Mouse (Mus musculus): ENCODE measurements around the gene Dab2ip. TPM values are rescaled to one million over a fixed set of nuclear protein-coding genes. Genes with fewer than 3 reads are reported as not detected.

Dab2ip gene
- polyA plus RNA-seq, 1 experiment from 2014 or later = 62.4 TPM

GRCm38 (mm10) chr2:35618981-35619380 lies 60.9 kb downstream of the Dab2ip start:
- Histone ChIP-seq H3K27me3 (replicated peaks) (no peaks in the 10 kb centered on the region), H3K36me3 (no peaks in the 10 kb centered on the region), H3K4me3 (replicated peaks) (no peak overlapping the region), H3K4me1 (peaks cover 39% of the 10 kb centered on the region), H3K9ac (replicated peaks) (no peak overlapping the region), H3K27ac (replicated peaks) (no peak overlapping the region), H3K4me2 (no peak overlapping the region), H3K9me3 (replicated peaks) (no peaks in the 10 kb centered on the region)
- no peak for ATAC-seq (ENCODE audit: low FRiP score)
- 80% methylated on average over 7 of the region's 7 CpGs for WGBS

- Histone ChIP-seq H3K4me1 (peaks cover 43% of the 10 kb centered on the region), H3K9me3 (replicated peaks) (no peaks in the 10 kb centered on the region), H3K27me3 (replicated peaks) (no peaks in the 10 kb centered on the region), H3K9ac (replicated peaks) (no peak overlapping the region), H3K36me3 (no peaks in the 10 kb centered on the region), H3K27ac (replicated peaks) (no peak overlapping the region), H3K4me3 (replicated peaks) (no peak overlapping the region), H3K4me2 (peak overlapping the region; percentile 35; the same call in 1 of the 2 replicates)
- no peak for ATAC-seq (ENCODE audit: low FRiP score)
- 48% methylated on average over 2 of the region's 2 CpGs for WGBS
Observed at GRCm38 (mm10) chr2:35619532-35619931, 61.5 kb downstream of the Dab2ip start.

- H3K9ac ChIP-seq (replicated peaks) = no peak overlapping the region
- no peak overlapping the region for H3K4me3 ChIP-seq (replicated peaks)
- H3K36me3 ChIP-seq = no peaks in the 10 kb centered on the region
- H3K27ac ChIP-seq (replicated peaks) = no peak overlapping the region
- peak overlapping the region; percentile 35 for H3K4me2 ChIP-seq
- no peak for ATAC-seq (ENCODE audit: low FRiP score)
- peaks cover 43% of the 10 kb centered on the region for H3K4me1 ChIP-seq
- 26% methylated on average over 7 of the region's 7 CpGs for WGBS
- H3K27me3 ChIP-seq (replicated peaks) = no peaks in the 10 kb centered on the region
- no peaks in the 10 kb centered on the region for H3K9me3 ChIP-seq (replicated peaks)
Observed at GRCm38 (mm10) chr2:35620364-35621224, 62.5 kb downstream of the Dab2ip start.

DNA sequence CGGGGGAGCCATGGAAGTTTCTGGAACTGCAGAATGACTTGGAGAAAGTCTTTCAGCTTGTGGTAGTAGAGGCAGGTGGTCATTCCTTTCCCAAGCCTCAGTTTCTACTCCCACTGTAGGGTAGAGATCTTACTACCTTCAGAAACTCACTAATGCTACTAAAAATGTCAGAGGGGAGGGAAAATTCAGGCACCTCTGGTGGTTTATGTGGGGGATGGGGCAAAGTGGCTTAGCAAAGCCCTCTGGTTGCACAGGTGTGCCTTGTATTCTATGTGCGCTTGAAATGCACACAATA lies 63.1 kb downstream of the Dab2ip start:
- Histone ChIP-seq H3K9me3 (replicated peaks) (no peaks in the 10 kb centered on the region), H3K27me3 (replicated peaks) (no peaks in the 10 kb centered on the region), H3K27ac (replicated peaks) (no peak overlapping the region), H3K4me3 (replicated peaks) (no peak overlapping the region), H3K36me3 (no peaks in the 10 kb centered on the region), H3K9ac (replicated peaks) (no peak overlapping the region), H3K4me2 (peak overlapping the region; percentile 97; the same call in 1 of the 2 replicates), H3K4me1 (peaks cover 44% of the 10 kb centered on the region)
- ATAC-seq (ENCODE audit: low FRiP score) = no peak
- WGBS = 90% methylated on average over 2 of the region's 2 CpGs

DNA sequence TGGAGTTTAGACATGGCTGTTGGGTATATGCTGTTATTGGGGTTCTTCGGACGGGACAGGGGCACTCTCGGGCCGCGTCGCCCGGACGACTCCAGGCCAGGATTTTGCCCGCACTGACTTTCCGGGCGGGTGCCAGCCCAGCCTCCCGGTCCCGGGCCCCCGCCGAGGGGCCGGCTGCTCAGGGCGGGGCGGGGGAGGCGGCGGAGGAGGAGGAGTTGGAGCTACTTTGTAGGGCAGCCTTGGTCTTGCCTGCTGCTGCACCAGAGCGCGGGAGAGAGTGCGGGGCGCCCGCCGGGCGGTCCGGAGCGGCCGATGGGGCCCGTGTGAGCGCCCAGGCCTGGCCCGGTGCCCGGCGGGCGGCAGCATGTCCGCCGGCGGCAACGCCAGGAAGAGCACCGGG lies 63.7 kb downstream of the Dab2ip start:
- Histone ChIP-seq H3K9ac (replicated peaks) (peak overlapping the region; percentile 61), H3K9me3 (replicated peaks) (no peaks in the 10 kb centered on the region), H3K27ac (replicated peaks) (peak overlapping the region; percentile 60), H3K36me3 (no peaks in the 10 kb centered on the region), H3K4me3 (replicated peaks) (peak overlapping the region; percentile 51), H3K4me2 (peak overlapping the region; percentile 97), H3K27me3 (replicated peaks) (no peaks in the 10 kb centered on the region), H3K4me1 (peaks cover 49% of the 10 kb centered on the region)
- ATAC-seq (ENCODE audit: low FRiP score) = peak; percentile 60
- under 1% methylated on average over 38 of the region's 41 CpGs for WGBS

DNA sequence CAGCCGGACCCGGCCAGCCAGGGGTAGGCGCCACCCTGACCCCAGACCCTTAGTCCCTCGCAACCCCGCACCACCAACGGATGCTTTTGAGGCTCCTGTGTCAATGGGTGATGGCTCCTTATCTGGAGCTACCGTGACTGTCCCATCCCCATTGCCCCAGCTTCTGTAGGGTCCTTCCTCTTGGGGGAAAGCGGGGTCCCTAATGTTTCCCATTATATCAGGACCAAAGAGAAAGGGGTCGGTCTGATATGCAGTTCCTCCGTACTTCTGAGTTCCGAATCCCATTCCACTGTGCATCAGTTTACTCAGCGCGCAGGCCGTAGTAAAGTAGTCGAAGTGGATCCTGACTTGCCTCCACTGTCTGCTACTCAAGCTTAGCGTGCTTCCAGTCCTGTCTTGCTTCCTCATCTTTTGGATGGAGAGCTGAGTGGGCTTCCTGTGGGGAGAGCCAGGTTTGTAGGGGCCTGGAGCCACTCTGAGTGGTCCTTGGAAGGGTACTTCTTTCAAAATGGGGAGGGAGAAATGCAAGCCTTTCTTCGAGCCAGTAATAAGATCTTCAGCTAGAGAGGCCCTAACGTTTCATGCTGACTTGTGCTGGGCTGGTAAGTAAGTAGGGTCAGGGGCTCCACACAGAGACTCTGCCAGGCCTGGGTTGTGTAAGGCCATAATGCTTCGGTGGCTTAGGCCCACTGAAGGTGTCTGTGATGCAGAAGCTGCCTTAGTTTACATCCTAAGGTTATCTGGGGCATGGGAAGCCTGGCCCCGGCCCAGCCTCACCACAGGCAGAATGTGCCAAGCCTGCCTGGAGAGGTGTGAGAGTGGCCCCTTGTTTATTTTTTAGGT lies 64.4 kb downstream of the Dab2ip start:
- Histone ChIP-seq H3K4me2 (peak overlapping the region; percentile 97), H3K9ac (replicated peaks) (peak overlapping the region; percentile 61), H3K9me3 (replicated peaks) (no peaks in the 10 kb centered on the region), H3K4me1 (peaks cover 56% of the 10 kb centered on the region), H3K27me3 (replicated peaks) (no peaks in the 10 kb centered on the region), H3K36me3 (no peaks in the 10 kb centered on the region), H3K27ac (replicated peaks) (peak overlapping the region; percentile 60), H3K4me3 (replicated peaks) (peak overlapping the region; percentile 51)
- ATAC-seq (ENCODE audit: low FRiP score) = no peak; the same call in 1 of the 2 replicates
- 6% methylated on average over 20 of the region's 20 CpGs for WGBS

DNA sequence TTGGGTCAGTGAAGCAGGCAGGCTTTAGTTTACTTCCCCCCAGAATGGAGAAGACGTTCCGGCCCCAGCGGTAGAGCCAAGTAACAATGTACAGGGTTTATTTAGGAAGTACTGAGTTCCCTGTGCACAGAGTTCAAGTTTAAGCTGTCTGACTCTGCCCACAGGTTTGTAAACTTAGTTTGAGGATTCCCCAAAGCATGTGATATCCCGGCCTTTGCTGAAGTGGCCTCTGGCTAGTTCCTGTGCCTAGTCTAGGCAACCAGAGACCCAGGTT lies 65.0 kb downstream of the Dab2ip start:
- Histone ChIP-seq H3K4me2 (peak overlapping the region; percentile 97), H3K27me3 (replicated peaks) (no peaks in the 10 kb centered on the region), H3K9me3 (replicated peaks) (no peaks in the 10 kb centered on the region), H3K4me3 (replicated peaks) (peak overlapping the region; percentile 51), H3K27ac (replicated peaks) (no peak overlapping the region), H3K36me3 (no peaks in the 10 kb centered on the region), H3K4me1 (peaks cover 62% of the 10 kb centered on the region), H3K9ac (replicated peaks) (peak overlapping the region; percentile 61; the same call in 1 of the 2 replicates)
- WGBS = 59% methylated on average over 4 of the region's 4 CpGs
- no peak for ATAC-seq (ENCODE audit: low FRiP score)

DNA sequence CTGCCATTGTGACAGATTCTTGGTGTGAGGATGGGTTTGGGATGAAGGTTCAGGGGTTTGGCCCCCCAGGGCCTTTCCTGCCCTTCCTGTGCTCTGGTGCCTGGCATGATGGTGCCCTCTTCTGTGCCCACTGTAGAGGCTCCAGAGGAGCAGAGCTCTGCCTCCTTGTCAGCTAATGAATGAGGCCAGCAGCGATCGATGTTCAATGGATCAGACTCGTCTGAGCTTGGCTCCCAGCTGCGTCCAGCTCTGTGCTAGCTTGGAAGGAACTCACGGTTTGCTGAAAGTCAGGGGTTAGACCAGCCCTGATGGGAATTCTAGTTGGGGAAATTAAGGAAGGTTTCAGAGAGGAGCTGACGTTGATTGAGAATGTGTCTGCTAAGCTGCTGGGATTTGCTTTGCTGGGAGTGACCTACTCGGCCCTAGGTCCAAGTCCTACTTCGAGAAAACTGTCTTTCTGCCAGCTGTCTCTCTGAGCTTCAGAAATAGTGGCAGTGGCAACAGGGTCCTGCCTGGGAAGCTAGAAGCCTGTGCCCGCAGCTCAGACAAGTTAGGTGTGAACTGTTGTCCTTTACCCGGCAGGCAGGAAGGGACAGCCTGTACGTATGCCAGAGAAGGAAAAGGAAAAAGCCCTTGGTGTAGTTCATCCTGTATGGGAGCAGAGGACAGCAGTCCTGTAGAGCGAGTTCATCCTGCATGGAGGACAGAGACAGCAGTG lies 65.5 kb downstream of the Dab2ip start:
- 42% methylated on average over 12 of the region's 12 CpGs for WGBS
- H3K27ac ChIP-seq (replicated peaks) = no peak overlapping the region

DNA sequence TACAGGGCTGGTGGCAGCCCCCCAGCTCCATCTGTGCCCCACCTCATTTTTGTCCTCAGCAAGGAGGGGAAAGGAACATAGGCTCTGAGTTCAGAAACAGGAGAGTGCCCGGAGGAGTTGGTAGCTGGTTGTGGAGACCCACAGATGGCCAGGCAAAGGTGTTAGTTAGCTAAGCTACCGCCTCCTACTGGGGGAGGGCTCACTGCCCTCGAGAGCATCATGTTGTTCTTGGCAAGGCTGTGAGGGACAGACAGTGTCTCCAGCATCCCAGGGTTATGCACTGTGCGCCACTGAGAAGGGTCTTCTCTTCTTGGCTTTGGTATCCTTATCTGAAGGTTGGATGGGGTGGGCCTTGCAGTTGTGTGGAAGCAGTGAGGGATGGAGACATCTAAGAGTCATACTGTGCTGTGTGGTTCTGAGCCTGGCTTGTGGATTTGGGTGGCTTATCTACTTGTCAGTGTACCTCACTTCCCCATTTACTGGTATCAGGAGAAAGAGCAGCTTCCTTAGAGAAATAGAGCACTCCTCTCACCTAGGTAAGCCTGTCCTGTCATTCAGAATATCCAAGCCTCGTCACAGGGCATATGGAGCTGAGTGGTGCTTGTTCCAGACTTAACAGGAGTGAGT lies 66.4 kb downstream of the Dab2ip start:
- Histone ChIP-seq H3K9ac (replicated peaks) (no peak overlapping the region), H3K27me3 (replicated peaks) (no peaks in the 10 kb centered on the region), H3K4me1 (peaks cover 62% of the 10 kb centered on the region), H3K36me3 (no peaks in the 10 kb centered on the region), H3K9me3 (replicated peaks) (no peaks in the 10 kb centered on the region), H3K4me2 (peak overlapping the region; percentile 97; the same call in 1 of the 2 replicates), H3K4me3 (replicated peaks) (no peak overlapping the region), H3K27ac (replicated peaks) (no peak overlapping the region)
- WGBS = 81% methylated on average over 5 of the region's 5 CpGs
- no peak for ATAC-seq (ENCODE audit: low FRiP score)

More for the DNA sequence above, 65.5 kb downstream of the Dab2ip start:
- Histone ChIP-seq H3K4me1 (peaks cover 64% of the 10 kb centered on the region), H3K4me3 (replicated peaks) (no peak overlapping the region), H3K9ac (replicated peaks) (no peak overlapping the region), H3K27me3 (replicated peaks) (no peaks in the 10 kb centered on the region), H3K9me3 (replicated peaks) (no peaks in the 10 kb centered on the region), H3K4me2 (peak overlapping the region; percentile 97), H3K36me3 (no peaks in the 10 kb centered on the region)
- ATAC-seq (ENCODE audit: low FRiP score) = no peak

DNA sequence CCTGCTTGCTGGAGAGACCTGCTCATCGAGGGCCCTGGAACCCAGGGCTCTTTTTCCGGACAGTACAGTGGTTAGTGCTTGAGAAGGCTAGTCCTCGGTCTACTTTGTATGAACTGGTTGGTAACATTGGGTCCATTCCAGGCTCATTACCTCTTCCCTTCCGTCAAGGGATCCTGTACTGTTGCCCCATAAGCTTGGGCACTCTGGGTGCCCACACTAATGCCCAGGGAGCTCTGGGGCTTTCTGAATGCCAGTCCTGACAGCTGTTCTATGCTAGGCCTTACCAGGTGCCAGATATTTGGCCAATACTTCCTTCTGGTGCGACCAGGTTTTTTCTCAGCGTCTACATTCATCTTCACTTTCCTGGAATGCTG lies 66.9 kb downstream of the Dab2ip start:
- Histone ChIP-seq H3K4me1 (peaks cover 57% of the 10 kb centered on the region), H3K27ac (replicated peaks) (no peak overlapping the region), H3K4me2 (no peak overlapping the region), H3K9me3 (replicated peaks) (no peaks in the 10 kb centered on the region), H3K4me3 (replicated peaks) (no peak overlapping the region), H3K27me3 (replicated peaks) (no peaks in the 10 kb centered on the region), H3K36me3 (no peaks in the 10 kb centered on the region), H3K9ac (replicated peaks) (no peak overlapping the region)
- 97% methylated on average over 6 of the region's 6 CpGs for WGBS
- ATAC-seq (ENCODE audit: low FRiP score) = no peak

DNA sequence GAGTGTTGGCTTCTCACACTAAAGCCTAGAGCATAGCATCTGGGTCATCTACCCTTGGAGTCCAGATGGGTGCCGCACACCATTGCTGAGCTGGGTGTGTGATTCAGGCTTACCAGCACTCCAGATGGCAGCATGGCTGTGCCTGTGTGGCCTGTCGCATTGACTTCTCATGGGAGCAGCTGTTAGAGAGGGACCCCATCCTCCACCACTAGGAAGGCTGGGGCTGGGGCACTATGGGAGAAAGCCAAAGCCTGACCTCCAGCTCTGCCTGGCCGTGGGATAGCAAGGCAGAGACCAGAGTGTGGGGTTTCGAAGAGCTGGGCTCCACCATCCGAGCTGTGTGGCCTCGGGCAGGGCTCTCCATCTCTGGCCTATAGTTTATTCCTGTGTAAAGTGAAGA lies 67.5 kb downstream of the Dab2ip start:
- 75% methylated on average over 6 of the region's 6 CpGs for WGBS
- no peak overlapping the region for H3K9ac ChIP-seq (replicated peaks)
- no peaks in the 10 kb centered on the region for H3K36me3 ChIP-seq
- H3K4me1 ChIP-seq = peaks cover 51% of the 10 kb centered on the region
- H3K4me3 ChIP-seq (replicated peaks) = no peak overlapping the region
- no peaks in the 10 kb centered on the region for H3K9me3 ChIP-seq (replicated peaks)
- ATAC-seq (ENCODE audit: low FRiP score) = no peak
- no peaks in the 10 kb centered on the region for H3K27me3 ChIP-seq (replicated peaks)
- H3K27ac ChIP-seq (replicated peaks) = no peak overlapping the region
- H3K4me2 ChIP-seq = no peak overlapping the region
